Mouse (Mus musculus): Measurements from ENCODE around the gene Dpp6. TPM values are rescaled to one million over a fixed set of nuclear protein-coding genes. Genes with fewer than 3 reads are reported as not detected.

Dpp6 gene
- polyA plus RNA-seq, 1 experiment from 2014 or later = 0.76 TPM

DNA sequence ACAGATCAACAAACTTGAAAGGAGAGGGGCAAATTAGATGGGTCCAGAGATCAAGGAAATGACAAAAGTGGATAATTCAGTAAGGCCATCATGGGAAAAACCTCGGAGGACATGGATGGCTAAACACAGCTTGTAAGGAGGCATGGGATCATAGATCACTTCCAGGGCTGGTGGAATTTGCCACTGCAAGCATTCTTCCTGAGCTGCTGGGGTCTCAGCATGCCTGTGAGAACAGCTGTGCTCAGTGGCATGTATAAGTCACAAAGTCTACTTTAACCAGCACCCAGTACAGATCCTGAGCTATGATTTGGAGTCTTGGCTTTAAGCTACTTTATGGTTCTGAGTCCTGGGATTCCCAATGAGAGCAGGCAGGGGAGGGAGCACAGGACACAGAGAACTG is 246.9 kb downstream of the Dpp6 start:
- no peak for ATAC-seq
- H3K9me3 ChIP-seq (ENCODE audit: control insufficient read depth) = no peaks in the 10 kb centered on the region
- 58% methylated on average over 1 of the region's 1 CpGs for WGBS
- H3K4me2 ChIP-seq (replicated peaks; ENCODE audit: low read depth) = no peak overlapping the region
- no peaks in the 10 kb centered on the region for H3K4me1 ChIP-seq (replicated peaks; ENCODE audit: control insufficient read depth, insufficient read depth, low read length)
- H3K27ac ChIP-seq (ENCODE audit: low read depth, low read length) = no peak overlapping the region
- no peak overlapping the region for H3K9ac ChIP-seq (ENCODE audit: low read depth, low read length)
- H3K4me3 ChIP-seq (ENCODE audit: low read depth, low read length) = no peak overlapping the region
- no peaks in the 10 kb centered on the region for H3K36me3 ChIP-seq (ENCODE audit: control insufficient read depth, insufficient read depth)
- no peaks in the 10 kb centered on the region for H3K27me3 ChIP-seq (replicated peaks; ENCODE audit: control insufficient read depth, insufficient read depth, low read length)
- TF ChIP-seq CTCF (IDR thresholded peaks at IDR 0.05; ENCODE audit: low read depth) = no peak

GRCm38 (mm10) chr5:27066837-27067236 is 249.8 kb downstream of the Dpp6 start:
- 64% methylated on average over 4 of the region's 4 CpGs for WGBS
- H3K36me3 ChIP-seq (ENCODE audit: control insufficient read depth, insufficient read depth) = no peaks in the 10 kb centered on the region
- H3K9ac ChIP-seq (ENCODE audit: low read depth, low read length) = no peak overlapping the region
- no peak for TF ChIP-seq CTCF (IDR thresholded peaks at IDR 0.05; ENCODE audit: low read depth)
- H3K4me1 ChIP-seq (replicated peaks; ENCODE audit: control insufficient read depth, insufficient read depth, low read length) = no peaks in the 10 kb centered on the region
- H3K4me2 ChIP-seq (replicated peaks; ENCODE audit: low read depth) = no peak overlapping the region
- H3K27ac ChIP-seq (ENCODE audit: low read depth, low read length) = no peak overlapping the region
- no peak overlapping the region for H3K4me3 ChIP-seq (ENCODE audit: low read depth, low read length)
- no peak for ATAC-seq
- no peaks in the 10 kb centered on the region for H3K9me3 ChIP-seq (ENCODE audit: control insufficient read depth)
- no peaks in the 10 kb centered on the region for H3K27me3 ChIP-seq (replicated peaks; ENCODE audit: control insufficient read depth, insufficient read depth, low read length)

GRCm38 (mm10) chr5:27075131-27075591 is 258.2 kb downstream of the Dpp6 start:
- H3K27me3 ChIP-seq (replicated peaks; ENCODE audit: control insufficient read depth, insufficient read depth, low read length) = no peaks in the 10 kb centered on the region
- no peak overlapping the region for H3K27ac ChIP-seq (ENCODE audit: low read depth, low read length)
- H3K9ac ChIP-seq (ENCODE audit: low read depth, low read length) = no peak overlapping the region
- H3K4me1 ChIP-seq (replicated peaks; ENCODE audit: control insufficient read depth, insufficient read depth, low read length) = no peaks in the 10 kb centered on the region
- no peaks in the 10 kb centered on the region for H3K36me3 ChIP-seq (ENCODE audit: control insufficient read depth, insufficient read depth)
- ATAC-seq = no peak
- TF ChIP-seq CTCF (IDR thresholded peaks at IDR 0.05; ENCODE audit: low read depth) = peak; percentile 76
- H3K9me3 ChIP-seq (ENCODE audit: control insufficient read depth) = no peaks in the 10 kb centered on the region
- no peak overlapping the region for H3K4me3 ChIP-seq (ENCODE audit: low read depth, low read length)
- H3K4me2 ChIP-seq (replicated peaks; ENCODE audit: low read depth) = no peak overlapping the region
- WGBS = 18% methylated on average over 8 of the region's 8 CpGs

- Histone ChIP-seq H3K4me1 (replicated peaks; ENCODE audit: control insufficient read depth, insufficient read depth, low read length) (no peaks in the 10 kb centered on the region), H3K9ac (ENCODE audit: low read depth, low read length) (no peak overlapping the region), H3K4me2 (replicated peaks; ENCODE audit: low read depth) (no peak overlapping the region), H3K9me3 (ENCODE audit: control insufficient read depth) (no peaks in the 10 kb centered on the region), H3K27ac (ENCODE audit: low read depth, low read length) (no peak overlapping the region), H3K27me3 (replicated peaks; ENCODE audit: control insufficient read depth, insufficient read depth, low read length) (no peaks in the 10 kb centered on the region), H3K4me3 (ENCODE audit: low read depth, low read length) (no peak overlapping the region), H3K36me3 (ENCODE audit: control insufficient read depth, insufficient read depth) (no peaks in the 10 kb centered on the region)
- no peak for ATAC-seq
- peak; percentile 33; the same call in 1 of the 2 replicates for TF ChIP-seq CTCF (IDR thresholded peaks at IDR 0.05; ENCODE audit: low read depth)
- WGBS = 48% methylated on average over 1 of the region's 1 CpGs
Measured at GRCm38 (mm10) chr5:27076046-27076445, 259.0 kb downstream of the Dpp6 start.

- WGBS = 47% methylated on average over 1 of the region's 1 CpGs
- H3K27ac ChIP-seq (ENCODE audit: low read depth, low read length) = no peak overlapping the region
Measured at GRCm38 (mm10) chr5:27077821-27078220, 260.8 kb downstream of the Dpp6 start.

DNA sequence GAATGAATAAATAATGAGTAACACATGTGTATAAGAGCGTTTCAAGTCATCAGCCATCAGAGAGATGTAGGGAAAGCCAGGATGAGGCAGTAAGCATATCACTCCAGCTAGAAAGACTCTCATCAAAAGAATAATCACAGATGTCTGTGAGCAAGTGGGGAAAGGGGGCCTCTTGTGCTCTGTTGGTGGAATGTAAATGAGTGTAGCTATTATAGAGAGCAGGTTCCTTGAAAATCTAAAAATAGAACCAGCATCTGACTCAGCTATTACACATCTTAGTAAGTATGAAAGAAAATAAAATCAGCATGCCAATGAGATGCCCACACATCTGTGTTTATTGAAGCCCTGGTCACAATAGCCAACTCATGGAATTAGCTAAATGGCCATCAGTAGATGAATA is 264.3 kb downstream of the Dpp6 start:
- WGBS = 82% methylated on average over 1 of the region's 1 CpGs
- H3K27ac ChIP-seq (ENCODE audit: low read depth, low read length) = no peak overlapping the region
- H3K36me3 ChIP-seq (ENCODE audit: control insufficient read depth, insufficient read depth) = no peaks in the 10 kb centered on the region
- no peaks in the 10 kb centered on the region for H3K27me3 ChIP-seq (replicated peaks; ENCODE audit: control insufficient read depth, insufficient read depth, low read length)
- ATAC-seq = no peak
- TF ChIP-seq CTCF (IDR thresholded peaks at IDR 0.05; ENCODE audit: low read depth) = no peak
- H3K4me1 ChIP-seq (replicated peaks; ENCODE audit: control insufficient read depth, insufficient read depth, low read length) = no peaks in the 10 kb centered on the region
- no peak overlapping the region for H3K9ac ChIP-seq (ENCODE audit: low read depth, low read length)
- no peak overlapping the region for H3K4me2 ChIP-seq (replicated peaks; ENCODE audit: low read depth)
- H3K4me3 ChIP-seq (ENCODE audit: low read depth, low read length) = no peak overlapping the region
- H3K9me3 ChIP-seq (ENCODE audit: control insufficient read depth) = no peaks in the 10 kb centered on the region

More at GRCm38 (mm10) chr5:27077821-27078220, 260.8 kb downstream of the Dpp6 start:
- H3K27me3 ChIP-seq (replicated peaks; ENCODE audit: control insufficient read depth, insufficient read depth, low read length) = no peaks in the 10 kb centered on the region
- no peak for ATAC-seq
- no peaks in the 10 kb centered on the region for H3K36me3 ChIP-seq (ENCODE audit: control insufficient read depth, insufficient read depth)
- no peaks in the 10 kb centered on the region for H3K4me1 ChIP-seq (replicated peaks; ENCODE audit: control insufficient read depth, insufficient read depth, low read length)
- no peak for TF ChIP-seq CTCF (IDR thresholded peaks at IDR 0.05; ENCODE audit: low read depth)
- no peak overlapping the region for H3K4me3 ChIP-seq (ENCODE audit: low read depth, low read length)
- no peak overlapping the region for H3K9ac ChIP-seq (ENCODE audit: low read depth, low read length)
- no peak overlapping the region for H3K4me2 ChIP-seq (replicated peaks; ENCODE audit: low read depth)
- no peaks in the 10 kb centered on the region for H3K9me3 ChIP-seq (ENCODE audit: control insufficient read depth)

DNA sequence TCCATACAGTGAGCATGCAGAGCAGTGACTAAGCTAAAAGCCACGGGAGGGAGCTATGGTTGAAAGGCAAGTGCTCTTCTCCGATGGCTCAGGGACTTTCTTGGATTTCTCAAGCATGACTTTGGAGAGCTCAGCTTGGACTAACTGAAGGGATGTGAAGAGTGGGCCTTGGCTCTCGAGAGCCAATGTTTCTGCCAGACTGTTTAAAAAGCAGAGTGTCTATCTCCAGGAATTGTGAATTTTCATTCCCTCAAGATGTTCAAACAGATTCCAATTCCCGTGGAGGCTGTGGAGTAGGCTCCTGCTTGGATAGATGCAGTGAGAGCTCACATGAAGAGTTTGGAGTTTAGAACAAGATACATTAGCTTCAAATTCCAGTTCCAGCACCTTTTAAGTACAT is 266.8 kb downstream of the Dpp6 start:
- no peak overlapping the region for H3K4me3 ChIP-seq (ENCODE audit: low read depth, low read length)
- no peaks in the 10 kb centered on the region for H3K36me3 ChIP-seq (ENCODE audit: control insufficient read depth, insufficient read depth)
- no peak overlapping the region for H3K27ac ChIP-seq (ENCODE audit: low read depth, low read length)
- H3K4me2 ChIP-seq (replicated peaks; ENCODE audit: low read depth) = no peak overlapping the region
- no peak for TF ChIP-seq CTCF (IDR thresholded peaks at IDR 0.05; ENCODE audit: low read depth)
- no peaks in the 10 kb centered on the region for H3K4me1 ChIP-seq (replicated peaks; ENCODE audit: control insufficient read depth, insufficient read depth, low read length)
- WGBS = 65% methylated on average over 4 of the region's 4 CpGs
- ATAC-seq = no peak
- H3K9ac ChIP-seq (ENCODE audit: low read depth, low read length) = no peak overlapping the region
- no peaks in the 10 kb centered on the region for H3K9me3 ChIP-seq (ENCODE audit: control insufficient read depth)
- no peaks in the 10 kb centered on the region for H3K27me3 ChIP-seq (replicated peaks; ENCODE audit: control insufficient read depth, insufficient read depth, low read length)

Measured in intestine, postnatal 0 days (tissue).